Mouse (Mus musculus) ES-Bruce4 (cell line): ENCODE measurements at regions not wholly inside any gene's neighbourhood (a gene's known extent, or its start where the extent isn't known, plus 50 kb on each side); places are given as distances from the start of the nearest gene placed in this dataset.

Source experiments
- EP300 ChIP-seq: IDR thresholded peaks from 2 replicates; pipeline ENCODE4 v1.6.1; 2011; ENCODE audit warnings: low read depth, low read length; ENCODE audit not compliant: insufficient read depth
- POLR2A ChIP-seq: IDR thresholded peaks from one replicate; pipeline ENCODE4 v1.8.1; 2011; ENCODE audit warnings: low read length; ENCODE audit not compliant: insufficient read depth

GRCm38 (mm10) chr12:105918775-105919174, 91.3 kb upstream of the Vrk1 start:
- TF ChIP-seq EP300 = no peak
- TF ChIP-seq POLR2A = no peak
